Mouse (Mus musculus): ENCODE results near the gene Cdcp1. TPM values are rescaled to one million over a fixed set of nuclear protein-coding genes. Genes with fewer than 3 reads are reported as not detected.

Gene Cdcp1
- polyA plus RNA-seq, 1 experiment from 2014 or later, result 0.47 TPM

- Histone ChIP-seq H3K27ac (replicated peaks) (no peak overlapping the region), H3K4me1 (no peaks in the 10 kb centered on the region), H3K4me3 (no peak overlapping the region), H3K36me3 (no peaks in the 10 kb centered on the region), H3K9me3 (replicated peaks) (no peaks in the 10 kb centered on the region), H3K27me3 (ENCODE audit: low read depth, poor library complexity, severe bottlenecking) (no peaks in the 10 kb centered on the region)
- 87% methylated on average over 2 of the region's 2 CpGs for WGBS
- DNase-seq (ENCODE audit: low spot score), result no peak
These were observed 27.6 kb downstream of the Cdcp1 start for GRCm38 (mm10) chr9:123188271-123188670.

- no peak overlapping the region for H3K4me3 ChIP-seq
- H3K27me3 ChIP-seq (ENCODE audit: low read depth, poor library complexity, severe bottlenecking), result no peaks in the 10 kb centered on the region
- no peak for DNase-seq (ENCODE audit: low spot score)
- no peak overlapping the region for H3K27ac ChIP-seq (replicated peaks)
- no peaks in the 10 kb centered on the region for H3K4me1 ChIP-seq
- H3K36me3 ChIP-seq, result no peaks in the 10 kb centered on the region
- 96% methylated on average over 5 of the region's 5 CpGs for WGBS
- no peaks in the 10 kb centered on the region for H3K9me3 ChIP-seq (replicated peaks)
These were observed 28.2 kb downstream of the Cdcp1 start for GRCm38 (mm10) chr9:123187589-123187988.

- no peaks in the 10 kb centered on the region for H3K4me1 ChIP-seq
- no peak overlapping the region for H3K4me3 ChIP-seq
- DNase-seq (ENCODE audit: low spot score), result no peak
- H3K27ac ChIP-seq (replicated peaks), result no peak overlapping the region
- no peaks in the 10 kb centered on the region for H3K9me3 ChIP-seq (replicated peaks)
- WGBS, result 91% methylated on average over 5 of the region's 5 CpGs
- H3K36me3 ChIP-seq, result no peaks in the 10 kb centered on the region
- H3K27me3 ChIP-seq (ENCODE audit: low read depth, poor library complexity, severe bottlenecking), result no peaks in the 10 kb centered on the region
These were observed 29.7 kb downstream of the Cdcp1 start for GRCm38 (mm10) chr9:123186151-123186550.

GRCm38 (mm10) chr9:123185546-123185945 lies 30.3 kb downstream of the Cdcp1 start:
- WGBS, result 73% methylated on average over 2 of the region's 2 CpGs
- no peak for DNase-seq (ENCODE audit: low spot score)
- no peaks in the 10 kb centered on the region for H3K36me3 ChIP-seq

DNA sequence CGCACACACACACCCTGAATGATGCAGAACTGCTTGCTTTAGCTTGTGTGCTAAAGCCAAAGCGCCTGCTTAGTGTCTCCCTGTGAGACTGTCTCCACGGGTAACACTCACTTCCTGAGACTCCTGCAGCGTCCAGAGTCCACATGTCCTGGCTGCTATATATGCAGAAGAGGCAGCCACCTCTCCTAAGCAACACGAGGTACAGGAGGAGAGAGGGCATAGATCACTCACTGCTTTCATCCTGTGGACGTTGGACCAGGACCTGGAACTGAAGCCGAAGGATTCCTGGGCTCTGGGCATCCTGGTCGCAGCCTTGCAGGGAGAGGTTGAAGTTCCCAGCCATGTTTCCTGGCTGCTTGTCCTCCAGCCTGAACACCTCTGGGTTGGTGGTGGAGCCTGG lies 32.6 kb downstream of the Cdcp1 start:
- H3K36me3 ChIP-seq, result no peaks in the 10 kb centered on the region
- no peak overlapping the region for H3K4me3 ChIP-seq
- H3K4me1 ChIP-seq, result no peaks in the 10 kb centered on the region
- no peaks in the 10 kb centered on the region for H3K27me3 ChIP-seq (ENCODE audit: low read depth, poor library complexity, severe bottlenecking)
- DNase-seq (ENCODE audit: low spot score), result no peak
- 87% methylated on average over 8 of the region's 8 CpGs for WGBS
- H3K9me3 ChIP-seq (replicated peaks), result no peaks in the 10 kb centered on the region
- H3K27ac ChIP-seq (replicated peaks), result no peak overlapping the region

More at GRCm38 (mm10) chr9:123185546-123185945, 30.3 kb downstream of the Cdcp1 start:
- no peaks in the 10 kb centered on the region for H3K27me3 ChIP-seq (ENCODE audit: low read depth, poor library complexity, severe bottlenecking)
- no peak overlapping the region for H3K4me3 ChIP-seq
- no peaks in the 10 kb centered on the region for H3K4me1 ChIP-seq
- no peaks in the 10 kb centered on the region for H3K9me3 ChIP-seq (replicated peaks)
- no peak overlapping the region for H3K27ac ChIP-seq (replicated peaks)

DNA sequence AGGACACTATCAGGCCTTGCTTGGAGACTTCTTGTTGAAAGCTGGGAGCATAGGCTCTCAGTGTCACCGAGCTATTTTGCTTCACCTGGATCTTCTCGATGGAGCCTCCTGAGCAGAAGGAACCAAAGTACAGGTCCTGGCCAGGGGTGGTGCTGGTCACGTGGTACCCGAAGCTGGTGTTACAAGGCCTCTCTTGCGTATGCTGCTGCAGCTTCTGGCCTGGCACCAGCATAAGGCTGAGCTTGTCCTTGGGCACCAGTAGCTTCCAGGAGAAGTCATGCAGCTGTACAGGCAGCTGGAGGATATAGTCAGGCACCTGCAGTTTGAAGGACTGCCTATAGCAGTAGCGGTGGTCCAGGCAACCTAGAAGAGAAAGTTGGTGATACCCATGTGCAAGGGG lies 35.8 kb downstream of the Cdcp1 start:
- Histone ChIP-seq H3K4me1 (no peaks in the 10 kb centered on the region), H3K27me3 (ENCODE audit: low read depth, poor library complexity, severe bottlenecking) (no peaks in the 10 kb centered on the region), H3K36me3 (no peaks in the 10 kb centered on the region), H3K9me3 (replicated peaks) (no peaks in the 10 kb centered on the region), H3K4me3 (no peak overlapping the region), H3K27ac (replicated peaks) (no peak overlapping the region)
- no peak for DNase-seq (ENCODE audit: low spot score)
- 91% methylated on average over 6 of the region's 6 CpGs for WGBS

- 86% methylated on average over 9 of the region's 9 CpGs for WGBS
- H3K27ac ChIP-seq (replicated peaks), result no peak overlapping the region
- no peak for DNase-seq (ENCODE audit: low spot score)
- H3K4me1 ChIP-seq, result peaks cover 8% of the 10 kb centered on the region
- H3K4me3 ChIP-seq, result no peak overlapping the region
- H3K9me3 ChIP-seq (replicated peaks), result no peaks in the 10 kb centered on the region
- no peaks in the 10 kb centered on the region for H3K27me3 ChIP-seq (ENCODE audit: low read depth, poor library complexity, severe bottlenecking)
- no peaks in the 10 kb centered on the region for H3K36me3 ChIP-seq
These were observed 38.3 kb downstream of the Cdcp1 start for GRCm38 (mm10) chr9:123177380-123178048.

- no peak for DNase-seq (ENCODE audit: low spot score)
- Histone ChIP-seq H3K36me3 (no peaks in the 10 kb centered on the region), H3K27me3 (ENCODE audit: low read depth, poor library complexity, severe bottlenecking) (no peaks in the 10 kb centered on the region), H3K4me1 (peaks cover 8% of the 10 kb centered on the region), H3K4me3 (no peak overlapping the region), H3K9me3 (replicated peaks) (no peaks in the 10 kb centered on the region), H3K27ac (replicated peaks) (no peak overlapping the region)
- 48% methylated on average over 4 of the region's 4 CpGs for WGBS
These were observed 41.5 kb downstream of the Cdcp1 start for GRCm38 (mm10) chr9:123174356-123174755.

GRCm38 (mm10) chr9:123173760-123174159 lies 42.1 kb downstream of the Cdcp1 start:
- H3K4me3 ChIP-seq, result no peak overlapping the region
- peaks cover 8% of the 10 kb centered on the region for H3K4me1 ChIP-seq
- no peak for DNase-seq (ENCODE audit: low spot score)
- no peaks in the 10 kb centered on the region for H3K36me3 ChIP-seq
- no peak overlapping the region for H3K27ac ChIP-seq (replicated peaks)
- no peaks in the 10 kb centered on the region for H3K27me3 ChIP-seq (ENCODE audit: low read depth, poor library complexity, severe bottlenecking)
- no peaks in the 10 kb centered on the region for H3K9me3 ChIP-seq (replicated peaks)
- WGBS, result 88% methylated on average over 6 of the region's 6 CpGs

DNA sequence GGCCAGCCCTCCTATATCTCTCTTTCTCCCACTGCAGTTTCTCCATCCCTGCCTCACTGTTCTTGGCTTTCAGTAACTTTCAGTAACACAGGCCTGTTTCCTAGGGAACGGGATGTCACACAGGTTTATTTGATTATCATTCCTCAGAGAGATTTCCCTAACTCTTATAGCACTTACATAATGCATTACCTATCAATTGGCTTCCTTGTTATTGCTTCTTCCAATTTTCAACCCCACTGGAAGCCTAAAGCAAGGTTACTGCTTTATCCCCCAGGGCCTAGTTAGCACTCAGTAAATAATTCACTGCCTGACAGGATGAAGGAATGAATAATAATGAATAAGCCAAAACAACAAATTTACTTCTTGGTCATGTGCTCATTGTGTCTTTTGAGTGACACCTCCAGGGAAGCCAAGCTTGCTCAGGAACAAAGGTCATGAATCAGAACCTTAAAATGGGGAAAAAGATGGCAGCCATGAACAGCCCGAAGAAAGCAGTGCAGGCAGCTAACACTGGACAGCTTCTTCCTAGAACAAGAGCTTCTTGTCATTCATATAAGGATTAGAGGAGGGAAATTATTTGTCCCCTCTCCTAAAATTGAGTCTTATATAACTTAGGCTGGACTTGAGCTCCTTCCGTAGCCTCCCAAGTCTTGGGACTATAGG lies 49.9 kb downstream of the Cdcp1 start:
- no peak overlapping the region for H3K4me3 ChIP-seq
- no peaks in the 10 kb centered on the region for H3K9me3 ChIP-seq (replicated peaks)
- H3K27ac ChIP-seq (replicated peaks), result no peak overlapping the region
- DNase-seq (ENCODE audit: low spot score), result no peak
- no peaks in the 10 kb centered on the region for H3K36me3 ChIP-seq
- H3K4me1 ChIP-seq, result no peaks in the 10 kb centered on the region
- no peaks in the 10 kb centered on the region for H3K27me3 ChIP-seq (ENCODE audit: low read depth, poor library complexity, severe bottlenecking)
- 85% methylated on average over 3 of the region's 3 CpGs for WGBS

GRCm38 (mm10) chr9:123162985-123163694 lies 52.7 kb downstream of the Cdcp1 start:
- no peaks in the 10 kb centered on the region for H3K4me1 ChIP-seq
- 89% methylated on average over 4 of the region's 4 CpGs for WGBS
- no peaks in the 10 kb centered on the region for H3K9me3 ChIP-seq (replicated peaks)
- H3K36me3 ChIP-seq, result no peaks in the 10 kb centered on the region
- H3K27ac ChIP-seq (replicated peaks), result no peak overlapping the region
- no peak for DNase-seq (ENCODE audit: low spot score)
- H3K27me3 ChIP-seq (ENCODE audit: low read depth, poor library complexity, severe bottlenecking), result peaks cover 2% of the 10 kb centered on the region; the same call in 1 of the 2 replicates
- H3K4me3 ChIP-seq, result no peak overlapping the region

- Histone ChIP-seq H3K27me3 (ENCODE audit: low read depth, poor library complexity, severe bottlenecking) (peaks cover 6% of the 10 kb centered on the region; the same call in 1 of the 2 replicates), H3K36me3 (no peaks in the 10 kb centered on the region), H3K27ac (replicated peaks) (no peak overlapping the region), H3K4me3 (no peak overlapping the region), H3K9me3 (replicated peaks) (no peaks in the 10 kb centered on the region), H3K4me1 (peaks cover 4% of the 10 kb centered on the region)
- DNase-seq (ENCODE audit: low spot score), result no peak
- 77% methylated on average over 2 of the region's 2 CpGs for WGBS
These were observed 54.0 kb downstream of the Cdcp1 start for GRCm38 (mm10) chr9:123161792-123162191.

DNA sequence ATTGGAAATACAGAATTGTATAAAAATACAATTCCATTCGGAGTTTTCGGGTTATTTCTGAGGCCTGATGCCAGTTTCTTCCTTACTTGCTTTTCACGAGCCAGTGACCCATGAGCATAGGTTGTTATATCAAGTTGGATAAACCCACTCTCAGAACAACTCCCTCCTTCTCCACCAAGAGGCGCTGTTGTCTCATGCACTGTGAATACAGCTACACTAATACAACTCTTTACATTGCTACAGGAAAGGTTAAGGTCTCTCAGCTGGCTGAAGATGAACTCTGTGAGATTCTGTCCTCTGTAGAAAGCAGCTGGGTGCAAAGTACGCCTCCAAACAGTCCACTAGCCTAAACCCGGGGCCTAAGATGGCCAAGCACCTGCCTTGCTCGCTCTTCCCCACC lies 56.5 kb downstream of the Cdcp1 start:
- H3K27ac ChIP-seq (replicated peaks), result no peak overlapping the region

More for the DNA sequence above, 56.5 kb downstream of the Cdcp1 start:
- peaks cover 7% of the 10 kb centered on the region for H3K4me1 ChIP-seq
- WGBS, result 63% methylated on average over 7 of the region's 7 CpGs
- DNase-seq (ENCODE audit: low spot score), result peak; percentile 54
- H3K27me3 ChIP-seq (ENCODE audit: low read depth, poor library complexity, severe bottlenecking), result peaks cover 12% of the 10 kb centered on the region
- no peaks in the 10 kb centered on the region for H3K9me3 ChIP-seq (replicated peaks)
- no peak overlapping the region for H3K4me3 ChIP-seq
- H3K36me3 ChIP-seq, result no peaks in the 10 kb centered on the region

Measured in midbrain, embryonic 10.5 days (tissue).